Mouse (Mus musculus) gastrocnemius, postnatal 36 days (tissue): ENCODE results near the gene Hrh3. TPM values are rescaled to one million over a fixed set of nuclear protein-coding genes. Genes with fewer than 3 reads are reported as not detected.
A peak's percentile ranks its signal among the peaks of the same experiment; 100 is the strongest.

Experiments
- DNase-seq, 2 experiments: peaks; one replicate each; pipeline ENCODE4 v3.0.0; 2022
- intact Hi-C: fragments of 180-260 bp; cut with DNase I; formaldehyde crosslinking; loops from one replicate; pipeline ENCODE4 v1.15.1; 2025
- total RNA-seq, 2 experiments: library from RNA; stranded (reverse); gene quantifications; 2 replicates each; pipeline ENCODE4 v1.2.3; 2021

Gene Hrh3
- total RNA-seq, 2 experiments from 2014 or later, result not detected

DNA sequence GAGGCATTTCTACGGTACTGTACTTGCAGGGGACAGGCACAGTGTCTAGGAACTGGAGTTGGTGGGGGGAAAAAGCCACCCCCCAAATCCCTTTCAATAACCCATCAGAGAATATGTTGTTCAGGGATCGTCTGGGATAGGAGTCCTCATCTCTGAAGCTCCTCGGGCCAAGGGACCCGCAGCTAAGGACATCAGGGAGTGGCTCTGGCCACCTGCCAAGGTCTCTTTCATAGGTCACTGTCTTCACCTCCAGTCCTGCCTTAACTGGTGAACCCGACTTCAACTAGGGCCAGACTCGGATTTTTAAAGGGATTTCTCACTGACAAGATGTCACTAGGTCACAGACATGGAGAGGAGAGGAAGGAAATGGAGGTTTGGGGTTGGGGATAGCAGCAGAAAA lies 4.0 kb upstream of the Hrh3 start:
- DNase-seq, result peak in 1 of 2 experiments; percentile 9
- intact Hi-C loops, result no loop called here

DNA sequence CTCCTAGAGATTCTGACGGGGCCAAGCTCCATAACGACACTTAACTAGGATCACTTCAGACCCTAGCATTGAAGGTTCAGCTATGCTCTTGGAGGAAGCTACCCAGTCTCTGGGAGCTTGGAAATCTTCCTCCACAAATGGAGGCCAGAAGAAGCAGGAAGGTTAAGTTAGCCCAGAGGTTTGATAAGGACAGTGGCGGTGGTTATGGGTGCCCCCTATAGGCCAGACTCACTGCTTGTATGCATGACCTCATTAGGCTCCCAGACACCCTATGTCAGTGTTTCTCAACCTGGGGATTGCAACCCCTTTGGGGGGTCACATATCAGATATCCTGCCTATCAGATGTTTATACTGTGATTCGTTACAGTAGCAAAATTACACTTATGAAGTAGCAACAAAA lies 2.8 kb upstream of the Hrh3 start:
- intact Hi-C loops, result no loop called here
- DNase-seq, result no peak

DNA sequence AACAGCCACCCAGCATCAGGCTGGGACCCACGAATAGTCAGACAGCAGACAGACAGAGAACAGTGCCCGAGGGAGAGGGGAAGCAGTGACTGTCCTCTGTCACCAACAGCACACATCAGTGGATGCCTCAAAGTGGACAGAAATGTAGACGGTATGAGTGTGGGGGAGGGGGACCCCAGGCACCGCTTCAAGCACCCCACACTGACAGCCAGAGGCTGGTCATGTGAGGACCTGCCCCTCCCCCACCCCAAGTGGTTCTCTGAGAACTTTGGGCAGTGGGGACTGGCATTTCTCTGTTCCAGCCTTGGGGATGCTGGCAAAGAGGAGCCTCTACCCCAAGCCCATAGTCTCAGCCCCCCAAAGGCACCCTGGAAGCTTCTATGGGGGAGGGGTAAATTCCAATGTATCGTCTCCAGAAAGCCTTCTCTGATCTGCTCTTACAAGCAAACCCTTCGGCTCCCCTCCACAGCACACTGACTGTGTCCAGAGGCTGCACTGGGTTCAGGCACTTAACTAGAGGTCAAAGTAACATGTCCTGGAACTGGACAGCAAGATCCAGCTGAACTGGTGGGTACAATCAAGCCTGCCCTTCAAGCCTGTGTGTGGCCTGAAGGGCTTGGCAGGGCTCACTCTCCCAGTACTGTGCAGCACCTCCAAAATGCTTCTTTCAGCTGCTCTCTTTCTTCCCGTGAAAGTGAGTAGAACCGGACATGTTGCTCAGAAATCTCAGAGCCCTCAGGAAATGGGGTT lies 1.3 kb upstream of the Hrh3 start:
- intact Hi-C loops, result no loop called here
- DNase-seq, result peak in 1 of 2 experiments; percentile 8

DNA sequence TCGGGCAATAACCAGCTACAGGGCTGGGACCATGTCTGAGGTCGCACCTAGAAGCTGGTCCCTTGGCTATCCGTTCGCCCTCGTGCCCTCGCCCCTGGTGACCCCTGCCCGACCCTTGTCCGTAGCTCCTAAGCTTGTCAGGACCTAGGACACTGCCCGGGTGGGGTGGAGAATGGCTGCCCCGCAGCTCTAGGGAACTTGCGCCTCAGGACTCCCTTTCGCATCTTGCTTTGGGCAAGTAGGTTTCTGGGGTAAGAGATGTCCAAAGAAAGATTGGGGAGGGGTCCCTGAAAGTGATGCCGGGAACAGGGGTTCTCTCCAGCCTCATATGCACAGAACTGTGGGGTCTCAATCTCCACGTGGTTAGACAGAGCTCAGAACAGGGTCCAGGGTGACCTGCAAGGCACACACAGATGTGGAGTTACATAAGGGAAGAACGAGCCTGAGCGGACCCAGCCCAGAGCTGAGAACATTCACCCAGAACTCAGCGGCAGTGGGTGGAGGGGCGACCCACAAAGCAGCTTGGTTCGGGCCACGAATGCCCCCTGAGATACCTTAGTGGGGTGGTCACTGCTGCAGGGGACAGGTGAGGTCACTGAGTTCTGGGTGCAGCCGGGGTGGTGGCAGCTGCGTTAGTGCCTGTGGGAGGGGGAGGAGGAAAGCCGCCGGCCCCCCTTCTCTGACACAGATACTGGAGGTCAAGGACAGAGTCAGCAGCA lies 530 bp upstream of the Hrh3 start:
- DNase-seq, result peak in 1 of 2 experiments; percentile 14
- intact Hi-C loops, result no loop called here

DNA sequence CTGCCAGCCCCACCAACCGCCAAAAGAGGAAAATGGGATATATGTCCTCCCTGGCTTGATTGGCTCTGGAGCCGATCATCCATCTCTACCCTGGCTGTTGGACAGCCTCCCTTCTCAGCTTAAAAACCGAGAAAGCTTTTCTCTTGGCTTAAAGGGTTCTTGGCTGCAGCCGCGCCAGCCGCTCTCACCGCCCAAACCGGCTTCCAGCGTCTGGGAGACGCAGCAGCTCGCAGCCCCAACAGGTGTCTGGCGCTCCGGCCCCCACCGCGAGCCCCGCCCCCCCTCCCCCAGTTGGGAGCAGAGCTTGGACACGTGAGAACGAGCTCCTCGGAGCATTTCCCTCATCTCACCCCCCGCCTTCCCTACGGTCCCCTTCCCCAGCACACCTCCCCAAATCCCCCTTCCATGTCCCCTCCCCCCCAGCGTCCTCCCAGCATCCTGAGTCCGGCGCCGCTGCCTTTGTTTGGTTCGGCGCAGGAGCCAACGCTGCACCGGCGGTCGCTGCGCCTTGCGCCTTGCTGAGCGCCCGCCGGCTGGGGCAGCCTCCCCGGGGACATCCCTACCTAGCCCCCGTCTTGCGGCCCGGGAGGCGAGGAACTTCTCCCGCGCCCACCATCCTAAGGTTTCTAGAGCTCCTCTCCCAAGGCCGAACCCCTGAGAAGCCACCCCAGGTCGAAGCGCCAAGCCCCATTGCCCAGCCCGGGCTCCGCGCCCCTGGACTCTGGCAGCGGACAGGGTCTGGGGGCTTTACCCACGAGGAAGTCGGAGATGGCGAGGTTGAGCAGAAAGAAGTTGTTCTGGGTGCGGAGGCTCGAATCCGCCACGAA lies 924 bp downstream of the Hrh3 start:
- peak in 1 of 2 experiments; percentile 10 for DNase-seq

DNA sequence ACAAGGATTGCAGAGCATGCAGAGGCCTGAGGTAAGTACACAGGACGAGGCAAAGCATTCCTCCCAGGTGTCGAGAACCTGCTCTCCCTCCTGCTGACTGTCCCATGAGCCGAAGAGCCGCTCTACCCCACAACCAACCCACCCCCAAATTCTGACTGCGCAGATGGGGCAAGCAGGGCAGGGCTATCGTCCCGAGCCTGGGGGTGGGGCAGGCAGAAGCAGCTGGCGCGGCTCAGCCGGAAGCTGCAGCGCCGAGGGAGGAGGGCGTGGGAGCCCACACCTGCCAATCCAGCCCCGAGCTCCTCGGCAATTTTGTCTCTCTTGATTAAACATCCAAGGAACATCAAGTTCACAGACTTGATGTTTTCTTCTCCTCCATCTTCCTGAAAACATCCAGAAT lies 4.8 kb downstream of the Hrh3 start:
- intact Hi-C loops, result no loop called here
- DNase-seq, result peak in 1 of 2 experiments; percentile 7

More for the DNA sequence above, 924 bp downstream of the Hrh3 start:
- intact Hi-C loops, result no loop called here

DNA sequence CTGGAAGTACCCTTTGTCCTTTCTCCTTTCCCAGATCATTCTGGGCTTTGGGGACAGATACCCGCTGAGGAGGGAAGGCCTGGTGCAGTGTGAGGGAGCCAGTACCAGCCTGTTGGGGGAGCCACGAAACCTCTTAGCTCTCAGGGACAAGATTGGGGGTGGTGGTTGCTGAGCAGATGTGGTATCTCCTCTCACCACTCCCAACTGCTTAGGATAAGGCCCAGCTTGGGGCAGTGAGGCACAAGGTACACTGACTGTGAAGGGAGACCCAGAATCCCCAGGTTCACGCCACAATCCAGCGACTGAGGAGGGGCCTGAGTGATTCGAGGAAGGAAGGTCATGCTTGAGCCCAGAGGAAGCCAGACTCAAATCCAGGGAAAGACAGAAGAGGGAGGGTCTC lies 6.1 kb downstream of the Hrh3 start:
- intact Hi-C loops, result no loop called here
- DNase-seq, result peak in 1 of 2 experiments; percentile 9

DNA sequence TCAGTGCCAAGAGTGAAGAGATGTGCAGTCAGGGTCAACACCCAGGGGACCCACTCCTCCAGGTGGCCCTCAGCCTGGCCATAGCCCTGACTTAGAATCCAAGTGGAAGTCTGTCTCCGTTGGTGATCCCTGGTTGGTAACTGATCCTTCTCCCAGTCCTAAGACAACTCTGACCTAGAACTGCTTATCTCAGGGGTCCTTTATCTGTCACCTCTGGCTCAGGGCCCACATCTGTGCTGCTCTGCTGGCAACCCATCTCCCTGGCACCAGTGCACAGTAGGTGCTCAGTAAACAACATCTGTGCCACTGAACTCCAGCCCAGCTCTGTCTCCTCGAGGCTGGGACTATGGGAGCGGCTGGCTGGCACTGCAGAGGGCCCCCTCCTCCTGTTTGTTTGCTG lies 6.7 kb downstream of the Hrh3 start:
- intact Hi-C loops, result no loop called here
- peak in 1 of 2 experiments; percentile 8 for DNase-seq

DNA sequence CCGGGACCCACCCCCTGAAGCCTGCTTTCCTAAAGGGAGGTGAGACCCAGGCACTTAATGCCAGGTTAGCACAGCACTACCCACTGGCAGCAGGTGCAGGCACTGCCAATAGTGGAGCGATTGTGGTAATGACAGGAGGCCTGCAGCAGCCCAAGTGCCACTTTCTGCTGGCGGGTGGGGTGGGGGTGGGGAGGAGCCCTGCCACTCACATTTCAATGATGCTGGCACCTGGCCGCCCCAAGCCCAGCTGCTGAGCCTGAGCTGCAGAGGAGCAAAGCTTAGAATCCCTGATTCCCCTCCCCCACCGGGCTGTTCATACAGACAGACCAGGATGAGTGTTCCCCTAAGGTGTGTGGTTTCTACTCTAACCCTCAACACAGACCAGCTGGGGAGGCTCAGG lies 8.6 kb downstream of the Hrh3 start:
- no peak for DNase-seq
- intact Hi-C loops, result no loop called here

DNA sequence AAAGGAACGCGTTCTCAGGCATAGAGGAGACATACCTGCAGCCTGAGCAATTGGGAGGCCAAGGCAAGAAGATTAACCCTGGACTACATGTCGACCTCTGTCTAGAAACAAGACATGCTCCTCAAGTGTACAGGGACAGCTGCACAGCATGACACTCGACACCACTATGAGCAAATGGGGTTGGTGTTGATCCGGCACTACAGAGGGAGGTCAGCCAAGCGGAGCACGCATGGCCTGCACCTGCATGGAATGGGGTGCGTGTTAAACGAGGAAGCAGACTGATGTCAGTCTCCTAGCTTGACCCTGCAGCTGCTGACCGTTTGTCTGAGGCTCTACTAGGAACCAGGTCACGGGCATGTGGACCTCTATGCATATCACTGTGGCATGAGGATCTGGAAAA lies 14.0 kb downstream of the Hrh3 start:
- intact Hi-C loops, result no loop called here
- no peak for DNase-seq

DNA sequence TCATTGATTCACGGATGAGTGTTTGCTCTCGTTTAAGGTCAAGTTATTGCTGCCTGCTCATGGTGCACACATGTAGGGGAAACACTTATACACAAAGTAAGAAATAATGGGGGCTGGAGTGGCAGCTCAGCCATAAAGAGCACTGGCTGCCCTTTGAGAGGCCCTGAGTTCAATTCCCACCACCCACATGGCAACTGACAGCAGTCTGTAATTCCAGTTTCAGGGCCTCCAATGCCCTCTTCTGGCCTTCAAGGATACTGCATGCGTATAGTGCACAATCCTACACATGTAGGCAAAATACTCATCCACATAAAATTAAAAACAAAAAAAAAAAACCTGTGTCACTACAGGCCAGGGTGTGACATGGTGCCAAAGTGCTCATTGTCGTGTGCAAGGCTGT lies 16.8 kb downstream of the Hrh3 start:
- intact Hi-C loops, result loop anchor here (5.0 kb wide), 1 partner anchor 55 kb away; no protein-coding TSS in a partner anchor
- DNase-seq, result no peak

DNA sequence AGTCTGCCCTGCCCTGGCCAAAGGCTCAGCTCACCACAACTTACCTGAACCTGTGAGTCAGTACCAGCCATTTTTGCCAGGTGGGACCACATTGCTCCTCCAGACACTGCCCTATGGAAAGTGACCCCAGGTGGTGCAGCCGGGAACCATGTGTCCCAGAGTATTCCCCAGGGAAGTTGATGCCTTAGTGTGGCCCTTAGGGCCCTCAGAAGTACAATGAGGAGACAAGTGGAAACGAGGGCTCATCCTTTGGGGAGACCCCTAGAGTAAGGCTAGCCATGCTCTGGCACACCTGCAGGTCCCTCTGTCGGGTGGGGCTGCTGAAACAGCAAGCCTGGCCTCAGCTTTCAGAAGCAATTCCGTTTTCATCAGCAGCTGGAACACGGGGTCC lies 17.7 kb downstream of the Hrh3 start:
- DNase-seq, result no peak
- intact Hi-C loops, result loop anchor here (5.0 kb wide), 1 partner anchor 56 kb away; no protein-coding TSS in a partner anchor

DNA sequence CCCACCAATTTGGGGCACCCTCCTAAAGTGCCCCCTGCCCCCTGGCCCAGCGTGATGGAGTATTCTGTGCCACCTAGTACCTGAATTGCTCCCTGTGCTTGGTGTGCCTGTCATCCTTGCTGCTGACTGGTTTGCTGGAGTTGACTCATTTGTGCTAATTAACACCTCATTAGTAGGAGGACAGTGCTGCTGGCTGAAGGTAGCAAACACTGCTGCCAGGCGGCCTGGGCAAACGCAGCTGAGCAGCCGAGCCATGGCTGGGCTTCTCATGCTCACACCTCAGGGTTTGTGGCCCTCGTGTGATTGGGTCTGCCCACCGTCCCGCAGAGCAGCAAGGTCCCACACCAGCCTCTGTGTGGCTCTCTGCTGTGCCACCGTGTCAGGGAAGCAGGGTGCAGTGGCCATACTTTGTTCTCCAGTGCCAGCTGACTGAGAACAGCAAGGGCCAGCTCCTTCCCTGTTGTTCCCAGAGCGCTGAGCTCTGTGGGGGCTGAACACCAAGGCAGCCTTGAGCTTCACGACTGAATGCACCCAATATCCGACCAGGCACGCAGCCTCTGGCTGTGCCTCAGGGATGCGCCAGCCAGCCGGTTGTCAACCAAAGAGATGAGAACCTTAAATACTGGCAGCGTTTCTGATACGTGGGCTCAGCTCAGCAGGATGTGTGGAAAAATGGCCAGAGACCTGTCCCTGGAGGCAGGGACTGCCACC lies 18.2 kb downstream of the Hrh3 start:
- DNase-seq, result no peak
- intact Hi-C loops, result loop anchor here (5.0 kb wide), 1 partner anchor 56 kb away; no protein-coding TSS in a partner anchor

DNA sequence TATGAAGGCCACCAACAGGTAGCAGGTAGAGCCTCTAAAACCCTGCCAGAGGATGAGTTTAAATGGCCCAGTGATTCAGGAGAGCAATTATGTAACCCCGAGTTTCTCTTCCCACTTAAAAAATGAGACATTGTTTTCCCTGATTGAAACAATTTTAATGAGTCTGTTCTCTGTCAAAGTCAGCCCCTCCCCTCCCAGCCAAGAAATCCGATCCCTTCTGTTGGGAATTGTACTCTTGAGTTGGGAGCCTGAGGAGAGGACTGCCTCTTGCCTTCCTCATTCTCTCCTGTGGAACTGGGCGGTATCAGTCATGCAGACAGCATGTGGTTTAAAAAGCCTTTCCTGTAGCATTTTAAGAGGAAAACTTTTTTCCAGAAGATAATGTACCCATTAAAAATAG lies 19.7 kb downstream of the Hrh3 start:
- intact Hi-C loops, result no loop called here
- no peak for DNase-seq

DNA sequence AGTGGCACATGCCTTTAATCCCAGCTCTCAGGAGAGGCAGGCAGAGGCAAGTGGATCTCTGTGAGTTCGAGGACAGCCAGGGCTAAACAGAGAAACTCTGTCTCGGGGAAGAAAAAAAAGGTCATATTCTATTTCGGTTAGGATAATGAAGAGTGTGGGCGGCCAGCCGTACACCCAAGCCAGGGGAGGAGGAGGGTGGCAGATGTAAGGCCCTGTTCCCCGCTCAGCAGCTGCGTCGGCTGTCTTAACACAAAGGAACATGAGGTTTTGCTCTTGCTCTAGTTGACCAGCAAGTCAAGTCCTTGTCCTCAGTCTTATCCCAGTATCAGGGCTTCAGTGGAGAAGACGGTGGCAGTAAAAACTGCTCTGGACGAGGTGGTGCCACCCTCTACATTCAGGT lies 21.2 kb downstream of the Hrh3 start:
- no peak for DNase-seq
- intact Hi-C loops, result no loop called here

DNA sequence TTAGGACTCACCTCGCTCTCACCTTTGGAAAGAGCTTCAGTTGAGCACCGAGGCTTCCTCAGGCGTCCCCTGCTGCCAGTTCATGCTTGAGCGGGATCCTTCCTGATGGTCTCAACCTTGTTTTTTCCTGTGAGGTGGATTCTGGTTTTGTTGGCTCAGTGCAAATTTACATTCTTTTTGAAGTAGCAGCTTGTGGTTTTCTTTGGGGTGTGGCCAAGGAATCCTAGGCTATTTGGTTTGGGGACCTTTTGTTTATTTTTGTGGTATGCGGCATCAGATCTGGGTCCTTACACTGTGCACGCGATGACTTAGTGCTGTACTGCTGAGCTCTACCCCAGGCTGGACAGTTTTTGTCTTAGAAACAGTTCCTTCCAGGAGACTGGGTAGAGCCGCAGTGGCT lies 23.6 kb downstream of the Hrh3 start:
- no peak for DNase-seq
- intact Hi-C loops, result no loop called here

DNA sequence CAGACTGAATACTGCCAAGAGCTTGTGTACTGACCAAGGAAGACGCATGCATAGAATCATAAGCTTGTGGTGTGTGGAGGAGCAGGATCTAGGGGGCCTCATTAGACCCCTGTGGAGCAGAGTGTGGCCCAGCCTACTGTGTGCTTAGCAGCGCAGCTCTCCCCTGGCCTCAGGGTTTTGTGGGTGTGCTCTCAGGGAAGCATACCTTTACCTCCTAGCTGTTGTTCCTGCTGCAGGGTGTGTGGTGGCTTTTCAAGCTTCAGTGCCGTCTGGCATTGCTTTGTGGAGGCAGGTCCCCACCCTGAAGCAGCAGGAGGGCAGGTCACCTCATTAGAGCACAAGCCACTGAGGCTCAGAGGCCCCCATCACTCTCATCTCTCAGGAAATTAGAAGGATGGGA lies 26.7 kb downstream of the Hrh3 start:
- intact Hi-C loops, result no loop called here

DNA sequence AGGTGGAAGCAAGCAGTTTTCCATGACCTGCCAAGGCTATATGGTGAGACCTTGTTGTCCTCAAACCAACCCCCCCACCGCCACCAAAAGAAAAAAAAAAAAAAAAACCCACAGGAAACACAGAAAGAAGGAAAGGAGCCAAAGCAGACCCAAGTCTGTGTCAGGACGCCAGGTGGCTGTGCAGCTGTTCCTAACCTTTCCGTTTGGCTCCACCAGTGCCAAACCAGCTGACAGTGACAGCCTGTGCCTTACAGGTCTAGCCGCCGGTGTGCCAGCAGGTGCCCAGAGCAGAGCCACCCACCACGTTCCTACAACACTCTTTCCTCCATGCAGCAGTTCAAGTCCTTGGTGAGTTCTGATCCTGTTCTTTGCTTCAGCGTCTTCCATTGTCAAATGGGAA lies 31.4 kb downstream of the Hrh3 start:
- intact Hi-C loops, result loop anchor here (5.0 kb wide), 1 partner anchor 39 kb away; no protein-coding TSS in a partner anchor
- DNase-seq, result no peak

More for the DNA sequence above, 26.7 kb downstream of the Hrh3 start:
- no peak for DNase-seq

DNA sequence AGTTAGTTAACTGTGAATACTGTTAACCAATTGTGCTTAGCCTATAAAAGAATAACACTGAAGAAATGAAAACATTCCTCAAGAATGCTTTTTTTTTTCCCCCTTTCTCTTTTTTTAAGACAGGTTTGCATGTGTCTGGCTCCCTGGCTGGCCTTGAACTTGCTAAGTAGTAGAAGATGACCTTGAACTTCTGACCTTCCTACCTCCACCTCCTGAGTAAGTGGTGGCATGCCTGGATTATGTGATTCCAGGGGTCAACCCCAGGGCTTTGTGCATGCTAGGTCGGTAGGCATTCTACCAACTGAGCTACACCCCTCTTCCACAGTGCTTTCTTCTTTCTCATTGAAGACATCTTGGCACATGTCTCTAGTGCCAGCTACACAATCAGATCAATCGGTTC lies 32.6 kb downstream of the Hrh3 start:
- intact Hi-C loops, result loop anchor here (5.0 kb wide), 1 partner anchor 41 kb away; no protein-coding TSS in a partner anchor
- DNase-seq, result no peak
